Mouse (Mus musculus): ENCODE results near the gene Ly6g6f.

DNA sequence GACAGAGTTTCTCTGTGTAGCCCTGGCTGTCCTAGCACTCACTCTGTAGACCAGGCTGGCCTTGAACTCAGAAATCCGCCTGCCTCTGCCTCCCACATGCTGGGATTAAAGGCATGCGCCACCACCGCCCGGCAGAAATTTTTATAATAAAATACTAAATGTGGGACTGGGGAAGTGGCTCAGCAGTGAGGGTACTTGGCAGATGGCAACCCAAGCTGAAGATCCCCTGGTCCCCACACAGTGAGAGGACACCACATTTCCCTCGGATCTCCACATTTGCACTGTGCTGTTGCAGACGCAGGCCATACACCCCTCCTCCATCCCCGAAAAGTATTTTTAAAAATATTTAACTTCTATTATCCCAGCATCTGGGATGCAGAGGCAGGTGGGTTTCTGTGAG is 48.1 kb upstream of the Ly6g6f start:
- no peak for TF ChIP-seq CTCF (IDR thresholded peaks at IDR 0.05; ENCODE audit: low read depth, low read length)
- TF ChIP-seq GATA2 (IDR thresholded peaks at IDR 0.05; ENCODE audit: borderline replicate concordance, low read depth, low read length): no peak
- TF ChIP-seq POLR2AphosphoS5 (IDR thresholded peaks at IDR 0.05; ENCODE audit: insufficient replicate concordance, low read depth, low read length): no peak
- TF ChIP-seq TAL1 (conservative IDR thresholded peaks at IDR 0.05; ENCODE audit: low read depth, low read length): no peak

All from G1E (cell line).